Mouse (Mus musculus) splenic B cell, adult 2 months (primary cell): ENCODE measurements around the gene Ptpru.

ENCODE experiments used
- DNase-seq: peaks from one replicate; pipeline ENCODE4 v3.0.0-alpha.2; 2011; ENCODE audit warnings: low read depth, low spot score
- H3K27me3 ChIP-seq: 2 replicates; pipeline ENCODE4 v1.6.1; 2012; ENCODE audit warnings: mild to moderate bottlenecking, low read length, moderate library complexity, mixed read lengths; ENCODE audit not compliant: control insufficient read depth, poor library complexity, insufficient read depth, severe bottlenecking
- H3K36me3 ChIP-seq: 2 replicates; pipeline ENCODE4 v1.6.1; 2012; ENCODE audit warnings: mild to moderate bottlenecking, low read length, moderate library complexity, mixed read lengths; ENCODE audit not compliant: control insufficient read depth, poor library complexity, insufficient read depth, severe bottlenecking

Gene Ptpru

DNA sequence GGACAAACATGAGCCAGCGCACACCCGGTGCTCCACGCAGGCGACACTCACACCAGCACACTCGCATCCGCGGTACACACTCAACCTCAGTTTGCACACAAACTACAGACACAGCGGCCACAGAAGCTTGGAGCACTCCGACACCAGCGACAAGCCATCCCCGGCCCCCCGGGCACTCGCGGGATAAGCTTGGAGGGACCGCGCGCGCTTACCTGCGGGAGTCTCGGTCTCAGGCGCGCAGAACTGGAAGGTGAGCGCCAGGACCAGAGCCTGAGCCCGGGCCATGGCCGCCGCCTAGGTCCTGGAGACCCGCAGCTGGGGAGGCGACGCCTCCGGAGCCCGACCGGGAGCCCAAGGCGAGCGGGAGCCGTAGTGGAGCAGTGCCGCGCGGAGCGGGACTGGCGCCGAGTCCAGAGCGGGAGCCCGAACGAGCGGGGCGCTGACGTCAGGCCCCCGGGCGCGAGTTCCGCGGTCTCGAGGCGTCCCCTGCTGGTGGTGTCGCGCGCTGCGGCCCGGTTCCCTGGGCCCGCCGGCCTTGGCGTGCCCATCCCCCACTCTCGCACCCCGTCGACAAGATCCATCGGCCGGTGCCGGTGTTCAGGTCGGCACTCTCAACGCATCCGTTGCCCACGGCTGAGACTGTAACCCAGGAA lies at the start of gene Ptpru:
Gene Ptpru (minus strand): TSS at position 417 of the 653 bp plus-strand sequence.
- peak; percentile 88 for DNase-seq
- H3K36me3 ChIP-seq, result no peaks in the 10 kb centered on the region
- H3K27me3 ChIP-seq, result peaks cover 2% of the 10 kb centered on the region

GRCm38 (mm10) chr4:131885376-131885775 lies 47.3 kb upstream of the Ptpru start:
- H3K36me3 ChIP-seq, result peaks cover 4% of the 10 kb centered on the region; the same call in 1 of the 2 replicates
- DNase-seq, result no peak
- H3K27me3 ChIP-seq, result no peaks in the 10 kb centered on the region

DNA sequence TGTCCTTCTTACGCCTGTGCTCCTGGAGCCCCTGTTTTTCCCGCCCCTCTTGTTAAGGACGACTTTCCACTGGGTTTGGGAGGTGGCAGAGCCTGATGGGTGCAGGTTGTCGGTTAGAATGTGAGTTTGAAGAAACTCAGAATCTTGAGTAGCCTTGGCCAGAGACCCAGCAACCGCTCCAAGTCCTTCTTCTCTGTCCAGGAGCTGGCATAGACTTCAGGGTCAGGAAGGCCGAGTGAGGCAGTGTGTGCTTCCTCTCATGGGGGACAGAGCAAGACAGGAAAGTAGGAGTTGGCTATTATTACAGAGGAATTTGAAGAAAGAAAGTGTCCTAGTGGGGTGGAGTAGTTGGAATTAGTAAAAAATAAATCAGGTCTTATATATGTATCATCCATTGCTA lies 45.5 kb upstream of the Ptpru start:
- Histone ChIP-seq H3K27me3 (no peaks in the 10 kb centered on the region), H3K36me3 (peaks cover 4% of the 10 kb centered on the region; the same call in 1 of the 2 replicates)
- no peak for DNase-seq

- peaks cover 4% of the 10 kb centered on the region; the same call in 1 of the 2 replicates for H3K36me3 ChIP-seq
- no peaks in the 10 kb centered on the region for H3K27me3 ChIP-seq
- DNase-seq, result no peak
Observed at GRCm38 (mm10) chr4:131881306-131881705, 43.2 kb upstream of the Ptpru start.

- no peaks in the 10 kb centered on the region for H3K27me3 ChIP-seq
- no peaks in the 10 kb centered on the region for H3K36me3 ChIP-seq
- DNase-seq, result no peak
Observed at GRCm38 (mm10) chr4:131879692-131880091, 41.6 kb upstream of the Ptpru start.

DNA sequence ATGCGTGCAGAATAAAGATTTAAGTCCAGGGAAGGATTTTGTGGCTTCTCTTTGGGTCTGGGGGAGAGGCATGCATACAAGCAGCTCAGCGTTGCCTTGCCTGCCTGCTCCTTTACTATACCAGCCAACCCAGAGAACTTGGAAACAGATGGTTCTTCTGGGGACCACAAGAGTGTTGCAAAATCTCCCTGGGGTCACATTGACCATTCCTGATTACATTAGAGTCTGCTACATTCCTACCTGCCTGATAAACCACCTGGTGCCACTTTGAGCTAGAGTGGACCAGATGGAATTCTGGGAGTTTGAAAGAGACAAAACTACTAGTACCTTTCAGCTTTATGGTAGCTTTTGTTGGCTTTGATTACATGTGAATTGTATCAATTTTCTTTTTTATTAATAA lies 38.7 kb upstream of the Ptpru start:
- no peaks in the 10 kb centered on the region for H3K36me3 ChIP-seq
- H3K27me3 ChIP-seq, result no peaks in the 10 kb centered on the region
- DNase-seq, result no peak

GRCm38 (mm10) chr4:131875242-131875641 lies 37.2 kb upstream of the Ptpru start:
- Histone ChIP-seq H3K36me3 (no peaks in the 10 kb centered on the region), H3K27me3 (no peaks in the 10 kb centered on the region)
- DNase-seq, result peak; percentile 22

GRCm38 (mm10) chr4:131874567-131874966 lies 36.5 kb upstream of the Ptpru start:
- no peaks in the 10 kb centered on the region for H3K27me3 ChIP-seq
- no peaks in the 10 kb centered on the region for H3K36me3 ChIP-seq
- DNase-seq, result no peak

GRCm38 (mm10) chr4:131874169-131874536 lies 36.1 kb upstream of the Ptpru start:
- Histone ChIP-seq H3K27me3 (no peaks in the 10 kb centered on the region), H3K36me3 (no peaks in the 10 kb centered on the region)
- DNase-seq, result no peak

DNA sequence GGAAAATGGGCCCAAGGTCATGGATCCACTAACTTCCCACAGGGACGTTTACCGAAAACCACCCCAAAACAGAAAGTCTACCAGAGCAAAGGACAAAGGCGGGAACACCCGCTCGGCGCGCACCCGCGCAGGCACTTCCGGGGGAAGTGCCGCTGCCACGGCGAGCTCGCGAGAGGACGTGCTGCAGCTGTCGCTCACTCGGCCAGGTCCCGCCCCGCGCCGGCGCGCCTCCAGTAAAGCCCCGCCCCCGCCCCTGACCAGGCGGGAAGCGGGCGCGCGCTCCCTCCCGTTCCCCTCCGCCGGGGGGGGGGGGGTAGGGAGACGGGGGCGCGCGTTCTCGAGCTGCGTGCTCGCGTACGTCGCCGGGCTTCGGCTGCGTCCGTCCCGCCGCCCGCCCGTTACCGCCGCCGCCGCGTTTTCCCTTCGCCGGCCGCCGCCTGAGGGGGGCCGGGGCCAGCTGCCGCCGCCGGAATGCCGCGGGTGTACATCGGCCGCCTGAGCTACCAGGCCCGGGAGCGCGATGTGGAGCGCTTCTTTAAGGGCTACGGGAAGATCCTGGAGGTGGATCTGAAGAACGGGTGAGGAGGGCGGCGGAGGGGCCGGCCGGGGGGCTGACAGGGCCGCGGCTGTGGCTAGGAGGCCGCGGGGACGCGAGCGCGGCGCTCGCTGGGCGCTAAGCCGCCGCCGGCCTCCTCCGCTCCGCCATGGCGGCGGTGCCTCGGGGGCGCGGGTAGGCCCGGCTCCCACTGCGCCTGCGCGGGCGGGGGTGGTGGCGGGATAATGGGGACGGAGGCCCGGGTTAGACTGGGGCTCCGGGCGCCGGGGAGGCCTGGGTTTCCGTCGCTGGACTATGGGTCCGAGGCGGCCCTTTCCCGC lies 35.4 kb upstream of the Ptpru start, which contains the start of gene Srsf4:
Gene Srsf4 (plus strand): TSS at position 325 of the 876 bp plus-strand sequence.
- H3K36me3 ChIP-seq, result no peaks in the 10 kb centered on the region
- peak; percentile 97 for DNase-seq
- H3K27me3 ChIP-seq, result no peaks in the 10 kb centered on the region

GRCm38 (mm10) chr4:131872672-131873292 lies 34.7 kb upstream of the Ptpru start:
- Histone ChIP-seq H3K36me3 (no peaks in the 10 kb centered on the region), H3K27me3 (no peaks in the 10 kb centered on the region)
- DNase-seq, result peak; percentile 9

DNA sequence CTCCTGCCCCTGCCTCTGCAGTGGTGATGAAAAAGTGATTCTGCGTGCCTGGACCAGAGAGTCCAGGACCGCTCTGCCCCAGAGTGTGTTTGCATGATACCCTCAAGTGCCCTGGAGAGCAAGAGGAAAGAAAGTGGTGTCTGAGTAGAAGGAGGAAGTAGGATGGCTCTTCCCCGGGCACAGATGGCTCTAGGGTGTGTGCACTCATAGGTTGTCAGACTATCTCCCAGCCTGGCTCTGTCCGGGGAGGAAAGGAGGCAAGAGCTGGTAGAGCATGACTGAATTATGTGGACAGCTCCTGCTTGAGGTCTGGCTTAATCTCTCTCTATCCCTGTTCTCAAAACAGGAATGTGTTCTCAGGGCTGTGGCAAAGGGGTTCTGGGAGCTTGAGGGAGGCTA lies 23.3 kb upstream of the Ptpru start:
- no peaks in the 10 kb centered on the region for H3K36me3 ChIP-seq
- DNase-seq, result no peak
- H3K27me3 ChIP-seq, result no peaks in the 10 kb centered on the region

DNA sequence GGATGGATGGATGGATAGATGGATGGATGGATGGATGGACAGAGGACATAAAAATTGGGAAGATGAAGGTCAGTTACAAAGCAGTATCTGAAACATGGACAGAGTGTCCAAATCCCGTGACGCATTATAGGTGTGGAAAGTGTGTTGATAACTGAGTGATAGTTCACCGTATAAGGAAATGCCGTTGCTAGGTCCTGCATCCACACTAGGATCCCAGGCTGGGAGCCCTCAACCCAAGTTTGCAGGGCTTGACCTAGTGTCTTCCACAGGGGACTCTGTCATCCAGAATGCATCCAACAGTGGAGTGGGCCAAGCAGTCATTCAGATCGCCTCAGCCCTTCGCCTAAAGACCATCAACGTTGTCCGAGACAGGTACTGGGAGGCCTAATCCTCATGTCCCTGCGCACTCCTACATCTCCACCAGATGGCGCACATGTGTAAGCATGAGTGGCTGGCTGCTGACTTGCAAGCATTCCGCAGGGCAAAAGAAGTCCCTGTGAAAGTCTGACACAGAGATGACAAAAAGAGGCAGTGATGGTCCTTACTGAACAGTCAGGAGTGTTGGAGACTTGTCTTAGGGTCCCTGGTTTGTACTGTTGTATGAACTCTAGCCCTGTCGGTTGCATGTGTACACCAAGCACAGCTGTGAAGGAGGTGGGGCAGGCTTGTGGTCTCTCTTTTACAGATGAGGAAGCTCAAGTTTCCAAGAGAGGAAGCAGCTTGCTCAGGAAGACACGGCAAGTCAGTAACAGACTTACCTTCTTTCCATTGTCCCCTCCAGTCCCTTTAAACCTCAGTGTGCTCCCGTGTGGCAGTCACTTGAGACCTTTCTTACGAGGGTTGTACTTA lies 22.6 kb upstream of the Ptpru start:
- no peaks in the 10 kb centered on the region for H3K36me3 ChIP-seq
- DNase-seq, result peak; percentile 88
- H3K27me3 ChIP-seq, result no peaks in the 10 kb centered on the region

DNA sequence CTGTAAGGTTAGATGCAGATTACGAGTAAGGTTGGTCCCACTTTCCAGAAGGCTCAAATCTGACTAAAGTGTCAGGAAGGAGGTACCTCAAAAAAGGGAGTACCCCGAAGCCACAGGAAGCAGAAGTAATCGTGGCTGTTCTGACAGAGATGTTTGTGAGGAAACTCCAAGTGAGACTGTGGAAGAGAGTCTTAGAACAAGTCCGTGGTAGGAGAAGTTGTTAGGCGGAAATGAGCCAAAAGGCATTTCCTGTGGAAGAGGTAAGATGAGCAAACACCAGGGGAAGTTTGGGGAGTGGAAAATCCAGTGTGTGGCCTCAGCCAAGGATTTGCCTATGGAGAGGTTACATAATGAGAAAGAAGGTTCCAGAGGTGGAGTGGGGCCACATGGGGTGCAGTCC lies 16.9 kb upstream of the Ptpru start:
- no peak for DNase-seq
- Histone ChIP-seq H3K27me3 (no peaks in the 10 kb centered on the region), H3K36me3 (no peaks in the 10 kb centered on the region)
